Mouse (Mus musculus) heart, adult 2 months (tissue): Measurements from ENCODE around the gene Polr3c.
A peak's percentile ranks its signal among the peaks of the same experiment; 100 is the strongest.

Experiments used
- CTCF ChIP-seq: fragments of 200-600 bp; IDR thresholded peaks from 2 replicates; pipeline ENCODE4 v1.8.1; 2022; ENCODE audit warnings: antibody characterized with exemption, mild to moderate bottlenecking, moderate library complexity
- EP300 ChIP-seq: fragments of 200-500 bp; IDR thresholded peaks from 2 replicates; pipeline ENCODE4 v1.6.1; 2011; ENCODE audit warnings: low read depth, low read length, control low read depth; ENCODE audit not compliant: insufficient read depth
- POLR2A ChIP-seq: fragments of 200-500 bp; IDR thresholded peaks from 2 replicates; pipeline ENCODE4 v1.6.1; 2011; ENCODE audit warnings: mild to moderate bottlenecking, low read depth, low read length, control low read depth; ENCODE audit not compliant: insufficient read depth

DNA sequence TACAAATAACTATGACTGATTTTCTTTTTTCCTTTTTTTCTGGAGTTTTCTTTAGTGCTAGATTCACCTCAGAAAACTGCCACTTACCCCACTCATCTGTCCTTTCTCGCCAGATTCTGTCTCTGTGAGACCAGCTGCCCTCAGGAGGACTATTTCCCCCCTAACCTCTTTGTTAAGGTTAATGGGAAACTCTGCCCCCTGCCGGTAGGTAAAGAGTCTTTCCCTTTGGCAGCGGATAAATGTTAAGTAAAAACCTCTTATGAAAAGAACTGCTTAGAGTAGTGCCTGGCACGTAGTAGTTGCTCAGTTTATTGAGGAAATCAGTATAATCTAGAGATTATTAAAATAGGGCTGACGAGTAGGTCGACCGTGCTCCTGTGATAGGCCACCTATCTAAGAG lies 27.1 kb downstream of the Polr3c start:
- TF ChIP-seq CTCF (peak; percentile 77), POLR2A (no peak), EP300 (no peak)
